Mouse (Mus musculus) liver, embryonic 11.5 days (tissue): ENCODE data around the gene Ptrh2. TPM values are rescaled to one million over a fixed set of nuclear protein-coding genes. Genes with fewer than 3 reads are reported as not detected.

Source experiments
- ATAC-seq: fragments of 200-750 bp; cut with Nextera tagmentation; replicated peaks from 2 replicates; pipeline ENCODE4 v1.8.0; 2017; ENCODE audit warnings: moderate number of reproducible peaks, mild to moderate bottlenecking, moderate TSS enrichment, moderate library complexity; ENCODE audit not compliant: low FRiP score
- DNase-seq: peaks from one replicate; pipeline ENCODE4 v3.0.0-alpha.2; 2017; ENCODE audit warnings: low spot score
- H3K27ac ChIP-seq: fragments of 300-500 bp; sonication (generic); 2 replicates; pipeline ENCODE4 v1.5.1; 2014; ENCODE audit warnings: mild to moderate bottlenecking, low read depth, low read length, control low read depth
- H3K27me3 ChIP-seq: fragments of 300-500 bp; sonication (generic); replicated peaks from 2 replicates; pipeline ENCODE4 v1.6.1; 2014; ENCODE audit warnings: low read length, mixed read lengths; ENCODE audit not compliant: control insufficient read depth, insufficient read depth
- H3K36me3 ChIP-seq: fragments of 300-500 bp; sonication (generic); 2 replicates; pipeline ENCODE4 v1.6.1; 2014; ENCODE audit warnings: mild to moderate bottlenecking, low read length, moderate library complexity, mixed read lengths; ENCODE audit not compliant: control insufficient read depth, insufficient read depth
- H3K4me1 ChIP-seq: fragments of 300-500 bp; sonication (generic); replicated peaks from 2 replicates; pipeline ENCODE4 v1.6.1; 2014; ENCODE audit warnings: low read length, mixed read lengths; ENCODE audit not compliant: control insufficient read depth, insufficient read depth
- H3K4me2 ChIP-seq: fragments of 300-500 bp; sonication (generic); 2 replicates; pipeline ENCODE4 v1.6.1; 2014; ENCODE audit warnings: mild to moderate bottlenecking, control low read depth, moderate library complexity
- H3K4me3 ChIP-seq: fragments of 300-500 bp; sonication (generic); 2 replicates; pipeline ENCODE4 v1.5.1; 2014; ENCODE audit warnings: low read depth, low read length, control low read depth
- H3K9ac ChIP-seq: fragments of 300-500 bp; sonication (generic); 2 replicates; pipeline ENCODE4 v1.6.1; 2014; ENCODE audit warnings: low read depth, low read length, control low read depth
- H3K9me3 ChIP-seq: fragments of 300-500 bp; sonication (generic); 2 replicates; pipeline ENCODE4 v1.6.1; 2016; ENCODE audit warnings: low read length, inconsistent platforms, mixed read lengths; ENCODE audit not compliant: control insufficient read depth
- WGBS: fragments of 180-500 bp; shearing (Covaris S2); extraction: QIAGEN DNeasy Blood & Tissue Kit; methylation state at CpG from one replicate; pipeline ENCODE4 v1.1.7; 2014; 5-methylcytosine and 5-hydroxymethylcytosine counted together
- polyA plus RNA-seq: library from polyadenylated mRNA; unstranded; fragments of >200 nt; fragmentation: Nextera tagmentation; extraction: Ambion mirVana; gene quantifications from 2 replicates; pipeline ENCODE4 v1.2.1, GENCODE M21; 2014

Gene Ptrh2
- 39.6 and 40.5 TPM in 2 replicates for polyA plus RNA-seq

DNA sequence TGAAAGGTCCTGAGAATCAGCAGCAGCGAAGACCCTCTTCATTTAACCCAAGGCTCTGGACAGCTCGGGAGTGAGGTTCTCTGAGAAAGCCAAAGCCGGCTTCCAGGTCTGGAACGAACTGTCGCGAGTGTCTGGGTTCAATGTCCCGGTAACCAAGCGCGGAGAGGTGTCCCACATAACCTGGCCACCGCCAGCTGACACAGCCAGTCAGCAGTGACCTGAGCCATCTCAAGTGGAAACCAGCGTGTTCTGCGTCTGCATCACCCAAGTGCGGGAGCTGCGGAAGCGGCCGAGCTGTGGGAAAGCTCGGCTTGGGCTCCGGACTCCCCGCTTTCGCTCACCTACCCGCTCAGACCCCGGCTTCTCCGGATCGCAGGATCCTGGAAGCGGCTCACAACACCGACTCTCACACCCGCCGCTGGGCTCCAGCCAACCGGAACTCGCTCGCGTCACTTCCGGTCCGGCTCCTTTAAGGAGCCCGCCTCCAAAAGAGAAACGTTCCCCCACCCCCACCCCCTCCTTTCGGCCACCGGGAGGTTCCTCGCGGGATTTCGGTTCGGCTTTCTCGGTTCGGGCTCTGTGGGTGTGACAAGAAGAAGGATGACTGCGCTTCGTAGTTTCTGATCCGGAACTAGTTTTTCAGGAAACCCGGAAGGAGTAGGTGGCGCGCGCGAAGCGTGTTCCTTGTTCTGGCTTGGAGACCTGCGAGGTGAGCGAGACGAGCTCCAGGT is at the start of gene Ptrh2, which contains the start of gene Vmp1:
Gene Ptrh2, plus strand, starts transcription at position 591 of the 731 bp plus-strand sequence.
Gene Vmp1, minus strand, starts transcription at position 442 of the 731 bp plus-strand sequence.
- Histone ChIP-seq H3K9me3 (no peaks in the 10 kb centered on the region), H3K9ac (peak within 1 kb of the TSS; percentile 91), H3K36me3 (peaks cover 4% of the 10 kb centered on the region), H3K27me3 (no peaks in the 10 kb centered on the region), H3K4me2 (peak within 1 kb of the TSS; percentile 84), H3K4me3 (peak within 1 kb of the TSS; percentile 91), H3K27ac (peak within 1 kb of the TSS; percentile 87), H3K4me1 (peaks cover 30% of the 10 kb centered on the region)
- under 1% methylated on average over 56 of the region's 56 CpGs for WGBS
- peak; percentile 93 for DNase-seq
- peak; percentile 93 for ATAC-seq

- Histone ChIP-seq H3K4me3 (no peak overlapping the region), H3K9me3 (no peaks in the 10 kb centered on the region), H3K27me3 (no peaks in the 10 kb centered on the region), H3K4me1 (no peaks in the 10 kb centered on the region), H3K36me3 (peaks cover 5% of the 10 kb centered on the region; the same call in 1 of the 2 replicates), H3K4me2 (no peak overlapping the region), H3K9ac (no peak overlapping the region), H3K27ac (no peak overlapping the region)
- WGBS: 82% methylated on average over 6 of the region's 6 CpGs
- DNase-seq: no peak
- no peak for ATAC-seq
Measured at GRCm38 (mm10) chr11:86634396-86634795, 49.4 kb upstream of the Ptrh2 start.

GRCm38 (mm10) chr11:86637697-86638096 is 46.1 kb upstream of the Ptrh2 start:
- ATAC-seq: no peak
- no peak overlapping the region for H3K27ac ChIP-seq
- WGBS: 85% methylated on average over 2 of the region's 2 CpGs

GRCm38 (mm10) chr11:86641714-86642113 is 42.1 kb upstream of the Ptrh2 start:
- Histone ChIP-seq H3K27ac (no peak overlapping the region), H3K4me3 (no peak overlapping the region), H3K4me2 (no peak overlapping the region), H3K9me3 (no peaks in the 10 kb centered on the region), H3K36me3 (no peaks in the 10 kb centered on the region; the same call in 1 of the 2 replicates), H3K27me3 (no peaks in the 10 kb centered on the region), H3K4me1 (no peaks in the 10 kb centered on the region), H3K9ac (no peak overlapping the region)
- DNase-seq: no peak
- no peak for ATAC-seq
- WGBS: 92% methylated on average over 4 of the region's 4 CpGs

More at GRCm38 (mm10) chr11:86637697-86638096, 46.1 kb upstream of the Ptrh2 start:
- H3K9me3 ChIP-seq: no peaks in the 10 kb centered on the region
- DNase-seq: no peak
- no peak overlapping the region for H3K4me3 ChIP-seq
- no peaks in the 10 kb centered on the region for H3K4me1 ChIP-seq
- no peaks in the 10 kb centered on the region for H3K27me3 ChIP-seq
- no peak overlapping the region for H3K9ac ChIP-seq
- peaks cover 5% of the 10 kb centered on the region; the same call in 1 of the 2 replicates for H3K36me3 ChIP-seq
- no peak overlapping the region for H3K4me2 ChIP-seq

- 93% methylated on average over 4 of the region's 4 CpGs for WGBS
- Histone ChIP-seq H3K9me3 (no peaks in the 10 kb centered on the region), H3K9ac (no peak overlapping the region), H3K36me3 (no peaks in the 10 kb centered on the region; the same call in 1 of the 2 replicates), H3K27ac (no peak overlapping the region), H3K27me3 (no peaks in the 10 kb centered on the region), H3K4me2 (no peak overlapping the region), H3K4me3 (no peak overlapping the region), H3K4me1 (no peaks in the 10 kb centered on the region)
- DNase-seq: no peak
- no peak for ATAC-seq
Measured at GRCm38 (mm10) chr11:86644553-86644952, 39.2 kb upstream of the Ptrh2 start.

DNA sequence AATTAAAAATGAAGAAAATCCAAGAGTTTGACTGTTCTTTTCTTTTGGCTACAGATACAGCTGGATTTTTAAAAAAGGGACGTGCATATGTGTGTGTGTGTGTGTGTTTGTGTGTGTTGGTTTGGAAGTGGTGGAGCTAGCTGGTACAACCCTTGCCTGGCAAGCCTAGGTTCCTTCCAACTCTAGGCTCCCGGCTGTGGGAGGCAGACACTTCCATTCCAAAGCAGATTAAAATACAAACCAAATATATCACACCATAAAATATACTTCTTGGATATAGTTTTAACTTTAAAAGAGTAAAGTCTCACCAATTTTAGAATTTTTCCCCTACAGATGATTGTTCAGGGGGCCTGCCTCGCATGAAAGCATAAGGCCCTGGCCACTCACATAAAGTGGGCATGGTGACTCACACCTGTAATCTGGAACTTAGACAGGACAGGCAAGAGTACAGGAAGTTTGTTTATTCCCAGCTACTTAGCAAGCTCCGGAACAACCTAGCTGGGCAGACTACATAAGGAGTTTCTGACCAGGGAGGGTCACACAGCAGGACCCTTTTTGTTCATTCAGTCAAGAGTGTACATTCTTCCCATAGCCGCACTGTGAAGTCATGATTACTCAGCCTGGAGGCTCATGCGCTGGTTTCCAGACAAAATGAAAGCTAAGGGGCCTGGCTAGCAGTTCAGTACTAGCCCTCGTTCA is 37.5 kb upstream of the Ptrh2 start:
- peaks cover 2% of the 10 kb centered on the region; the same call in 1 of the 2 replicates for H3K36me3 ChIP-seq
- no peaks in the 10 kb centered on the region for H3K4me1 ChIP-seq
- H3K4me3 ChIP-seq: no peak overlapping the region
- ATAC-seq (no peak), DNase-seq (no peak)
- WGBS: 87% methylated on average over 7 of the region's 7 CpGs
- no peaks in the 10 kb centered on the region for H3K27me3 ChIP-seq
- no peaks in the 10 kb centered on the region for H3K9me3 ChIP-seq
- no peak overlapping the region for H3K27ac ChIP-seq
- no peak overlapping the region for H3K9ac ChIP-seq
- H3K4me2 ChIP-seq: no peak overlapping the region

DNA sequence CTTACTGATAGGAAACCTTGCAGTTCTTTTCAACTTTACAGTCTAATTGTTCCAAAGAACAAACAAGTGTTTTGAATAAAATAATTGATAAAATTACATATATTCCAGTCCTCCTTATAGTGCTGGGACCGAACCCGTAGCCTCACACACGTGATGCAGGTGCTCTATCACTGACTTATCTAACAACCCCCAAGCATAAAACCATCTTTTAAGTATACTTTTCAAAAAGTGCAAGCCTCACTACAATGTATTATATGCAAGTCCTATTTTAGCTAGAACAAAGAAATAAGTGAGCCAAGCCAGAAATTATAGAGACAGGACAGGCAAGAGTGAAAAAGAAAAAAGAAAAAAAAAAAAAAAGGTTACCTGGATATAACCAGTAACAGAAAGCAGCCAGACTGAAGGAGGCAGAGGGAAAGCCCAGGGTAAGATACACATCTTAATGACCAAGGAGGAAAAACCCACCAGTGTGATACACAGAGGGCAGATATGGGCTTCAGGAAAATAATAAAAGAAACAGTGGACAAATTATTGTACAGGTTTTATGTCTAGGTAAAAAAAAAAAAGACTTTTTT is 36.8 kb upstream of the Ptrh2 start:
- H3K27me3 ChIP-seq: no peaks in the 10 kb centered on the region
- H3K36me3 ChIP-seq: peaks cover 2% of the 10 kb centered on the region; the same call in 1 of the 2 replicates
- no peak overlapping the region for H3K9ac ChIP-seq
- H3K9me3 ChIP-seq: no peaks in the 10 kb centered on the region
- no peak for DNase-seq
- H3K4me3 ChIP-seq: no peak overlapping the region
- H3K27ac ChIP-seq: no peak overlapping the region
- no peak for ATAC-seq
- WGBS: 89% methylated on average over 3 of the region's 3 CpGs
- no peaks in the 10 kb centered on the region for H3K4me1 ChIP-seq
- no peak overlapping the region for H3K4me2 ChIP-seq

DNA sequence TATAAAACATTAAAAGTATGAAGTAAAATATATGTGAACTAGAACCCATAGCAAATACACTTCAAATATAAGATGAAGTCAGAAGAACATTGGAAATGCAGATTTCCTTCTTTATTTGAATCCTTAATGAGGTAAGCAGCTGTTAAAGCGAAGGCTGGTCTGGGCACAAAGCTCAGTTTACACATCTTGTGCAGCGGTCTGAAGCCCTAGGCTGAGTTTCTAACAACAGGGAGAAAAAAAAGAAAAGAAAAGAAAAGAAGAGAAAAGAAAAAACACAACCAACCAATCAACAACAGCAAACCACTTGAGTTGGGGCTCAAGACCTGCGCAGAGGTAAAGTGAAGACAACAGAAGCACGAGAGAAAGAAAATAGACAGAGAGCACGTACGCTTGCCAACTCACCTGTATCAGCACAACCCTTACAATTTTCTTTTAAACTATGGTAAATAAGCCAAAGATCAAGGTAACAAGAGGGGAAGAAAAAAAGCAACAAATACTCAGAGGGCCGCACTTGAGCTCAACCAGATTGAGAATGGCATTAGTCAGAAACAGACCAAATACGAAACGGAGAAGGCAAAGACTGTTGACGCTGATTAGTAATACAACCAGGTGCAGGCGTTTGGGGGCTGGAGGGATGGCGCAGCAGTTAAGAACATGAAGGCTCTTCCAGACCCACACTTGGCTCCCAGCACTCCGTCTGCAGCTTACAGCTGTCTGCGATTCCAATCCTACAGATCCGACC is 35.9 kb upstream of the Ptrh2 start:
- 86% methylated on average over 15 of the region's 15 CpGs for WGBS
- no peaks in the 10 kb centered on the region for H3K27me3 ChIP-seq
- H3K27ac ChIP-seq: no peak overlapping the region
- no peaks in the 10 kb centered on the region for H3K4me1 ChIP-seq
- no peak overlapping the region for H3K4me3 ChIP-seq
- no peak overlapping the region for H3K9ac ChIP-seq
- H3K36me3 ChIP-seq: peaks cover 2% of the 10 kb centered on the region; the same call in 1 of the 2 replicates
- H3K4me2 ChIP-seq: no peak overlapping the region
- H3K9me3 ChIP-seq: no peaks in the 10 kb centered on the region
- ATAC-seq: no peak
- DNase-seq: no peak
